Mouse (Mus musculus) NIH3T3 (cell line): Measurements from ENCODE around the gene Polr3gl.
A peak's percentile ranks its signal among the peaks of the same experiment; 100 is the strongest.

Source experiments
- DNase-seq: peaks from one replicate; pipeline ENCODE4 v3.0.0-alpha.2; 2012; ENCODE audit warnings: low read depth

Gene Polr3gl

DNA sequence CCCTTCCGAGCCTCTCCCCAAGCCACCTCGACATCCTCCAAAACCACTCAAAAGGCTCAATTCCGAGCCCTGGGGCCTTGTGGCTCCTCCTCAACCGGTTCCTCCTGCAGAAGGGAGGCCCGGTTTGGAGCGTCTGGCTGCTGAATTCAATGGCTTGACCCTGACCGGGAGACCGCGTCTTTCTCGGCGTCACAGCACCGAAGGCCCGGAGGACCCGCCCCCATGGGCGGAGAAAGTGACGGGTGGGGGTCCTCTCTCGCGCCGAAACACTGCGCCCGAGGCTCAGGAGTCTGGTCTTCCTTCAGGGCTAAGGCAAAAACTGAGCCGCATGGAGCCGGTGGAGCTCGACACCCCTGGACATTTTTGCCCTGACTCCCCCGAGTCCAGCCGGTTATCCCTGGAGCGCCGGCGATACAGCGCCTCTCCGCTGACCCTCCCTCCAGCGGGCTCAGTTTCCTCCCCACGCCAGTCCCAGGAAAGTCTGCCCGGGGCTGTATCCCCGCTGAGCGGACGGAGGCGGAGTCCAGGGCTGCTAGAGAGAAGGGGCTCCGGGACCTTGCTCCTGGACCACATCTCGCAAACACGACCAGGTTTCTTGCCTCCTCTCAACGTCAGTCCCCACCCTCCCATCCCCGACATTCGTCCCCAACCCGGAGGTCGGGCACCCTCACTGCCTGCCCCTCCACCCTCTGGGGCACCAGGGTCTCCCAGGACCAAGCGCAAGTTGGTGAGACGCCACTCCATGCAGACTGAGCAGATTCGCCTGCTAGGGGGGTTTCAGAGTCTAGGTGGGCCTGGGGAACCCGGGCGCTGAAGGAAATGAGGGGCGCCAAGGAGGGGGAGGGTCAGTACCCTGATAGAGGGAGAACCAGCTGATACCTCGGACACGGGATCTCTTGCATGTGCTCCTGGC lies 4.4 kb upstream of the Polr3gl start:
- peak; percentile 44 for DNase-seq

GRCm38 (mm10) chr3:96597435-96597891 lies 3.5 kb upstream of the Polr3gl start:
- DNase-seq = peak; percentile 52

- DNase-seq = peak; percentile 41
These were observed 2.9 kb upstream of the Polr3gl start for GRCm38 (mm10) chr3:96596855-96597254.

DNA sequence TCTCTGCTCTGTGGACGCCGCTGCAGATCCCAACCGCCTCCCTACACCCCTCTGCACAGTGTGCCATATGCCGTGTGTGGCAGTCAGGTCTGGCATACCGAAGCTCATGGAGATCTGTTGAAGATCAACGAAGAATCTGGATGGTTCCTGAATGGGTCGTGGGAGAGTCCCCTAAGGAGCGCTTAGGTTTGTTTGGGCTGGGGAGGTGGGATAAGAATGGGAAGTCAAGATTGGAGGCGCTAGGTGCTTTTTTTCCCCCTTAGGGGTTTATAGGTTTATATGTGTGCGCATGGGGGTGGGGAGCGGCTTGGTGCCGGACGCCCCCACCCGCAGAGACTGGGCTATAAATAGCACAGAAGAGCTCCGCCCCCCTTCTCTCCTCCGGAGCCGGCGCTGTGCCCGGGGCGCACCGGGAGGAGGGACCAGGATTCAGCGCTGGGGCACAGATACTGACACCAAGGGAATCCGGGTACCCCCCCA lies 2.3 kb upstream of the Polr3gl start, which contains the start of gene Ankrd34a:
Ankrd34a (plus strand) TSS at position 409 of the 480 bp plus-strand sequence.
- peak; percentile 77 for DNase-seq

GRCm38 (mm10) chr3:96595661-96596060 lies 1.7 kb upstream of the Polr3gl start:
- DNase-seq = peak; percentile 22

DNA sequence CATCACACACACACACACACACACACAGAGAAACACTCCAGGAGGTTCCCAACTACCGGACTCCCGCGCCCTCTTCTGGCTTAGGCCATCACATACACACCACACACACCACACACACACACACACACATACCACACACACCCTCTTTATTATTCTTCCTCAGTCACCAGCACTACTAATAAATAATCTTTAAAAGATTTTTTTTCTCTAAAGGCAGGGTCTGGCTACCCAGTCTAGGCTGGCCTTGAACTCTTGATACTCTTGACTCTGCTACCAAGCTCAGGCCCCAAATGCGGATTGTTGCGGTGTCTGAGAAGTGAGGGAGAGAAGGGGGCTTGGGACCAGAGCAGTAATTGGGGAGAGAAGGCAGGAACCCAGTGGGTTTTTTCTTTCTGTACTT lies 870 bp upstream of the Polr3gl start:
- DNase-seq = no peak

GRCm38 (mm10) chr3:96593374-96593773 lies 607 bp downstream of the Polr3gl start:
- DNase-seq = peak; percentile 71

DNA sequence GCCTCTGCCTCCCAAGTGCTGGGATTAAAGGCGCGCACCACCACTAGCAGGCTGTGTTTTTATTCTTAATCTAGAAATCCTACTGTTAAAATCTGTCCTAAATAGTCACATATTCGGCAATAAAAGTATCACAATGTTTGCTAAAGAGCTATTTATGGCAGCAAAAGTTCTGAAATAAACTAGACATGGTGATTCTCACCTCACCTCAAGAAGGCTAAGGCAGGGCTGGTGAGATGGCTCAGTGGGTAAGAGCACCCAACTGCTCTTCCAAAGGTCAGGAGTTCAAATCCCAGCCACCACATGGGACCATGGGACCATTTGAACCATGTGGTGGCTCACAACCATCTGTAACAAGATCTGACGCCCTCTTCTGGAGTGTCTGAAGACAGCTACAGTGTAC lies 3.3 kb downstream of the Polr3gl start:
- DNase-seq = no peak

- DNase-seq = no peak
These were observed 10.6 kb downstream of the Polr3gl start for GRCm38 (mm10) chr3:96583386-96583785.

DNA sequence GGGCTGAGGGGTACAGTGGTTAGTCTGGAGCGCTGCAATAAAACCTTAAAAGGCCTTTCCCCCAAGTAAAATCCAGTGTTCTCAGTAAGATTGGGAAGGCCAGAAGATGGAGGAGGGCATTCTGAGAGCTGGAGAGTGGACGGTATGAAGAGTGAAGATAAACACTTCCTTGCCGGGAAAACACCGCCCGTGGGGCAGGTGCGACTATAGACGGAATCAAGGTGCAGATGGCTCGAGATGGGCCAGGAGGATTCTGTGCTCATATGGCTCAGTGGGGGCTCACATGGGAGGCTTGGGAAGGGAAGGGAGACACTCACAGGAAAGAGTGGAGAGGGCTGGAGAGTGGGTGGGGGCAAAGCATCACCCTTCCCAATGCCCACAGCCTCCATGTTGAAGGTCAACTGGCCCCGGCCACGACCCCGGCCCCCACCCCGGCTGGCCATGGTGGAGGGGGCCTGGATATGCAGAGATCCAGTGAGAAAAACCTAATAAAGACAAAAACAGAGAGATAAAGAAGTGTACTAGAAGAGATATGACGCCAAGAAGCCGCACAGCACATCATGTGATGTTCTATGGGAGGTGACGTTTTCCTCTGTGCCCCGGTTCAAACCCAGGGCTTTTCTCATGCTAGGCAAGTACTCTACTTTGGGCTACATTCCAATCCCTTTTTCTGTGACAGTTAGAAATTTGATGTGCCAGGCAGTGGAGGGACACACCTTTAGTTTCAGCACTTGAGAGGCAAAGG lies 12.0 kb downstream of the Polr3gl start:
- DNase-seq = no peak

GRCm38 (mm10) chr3:96581141-96581540 lies 12.8 kb downstream of the Polr3gl start:
- no peak for DNase-seq

DNA sequence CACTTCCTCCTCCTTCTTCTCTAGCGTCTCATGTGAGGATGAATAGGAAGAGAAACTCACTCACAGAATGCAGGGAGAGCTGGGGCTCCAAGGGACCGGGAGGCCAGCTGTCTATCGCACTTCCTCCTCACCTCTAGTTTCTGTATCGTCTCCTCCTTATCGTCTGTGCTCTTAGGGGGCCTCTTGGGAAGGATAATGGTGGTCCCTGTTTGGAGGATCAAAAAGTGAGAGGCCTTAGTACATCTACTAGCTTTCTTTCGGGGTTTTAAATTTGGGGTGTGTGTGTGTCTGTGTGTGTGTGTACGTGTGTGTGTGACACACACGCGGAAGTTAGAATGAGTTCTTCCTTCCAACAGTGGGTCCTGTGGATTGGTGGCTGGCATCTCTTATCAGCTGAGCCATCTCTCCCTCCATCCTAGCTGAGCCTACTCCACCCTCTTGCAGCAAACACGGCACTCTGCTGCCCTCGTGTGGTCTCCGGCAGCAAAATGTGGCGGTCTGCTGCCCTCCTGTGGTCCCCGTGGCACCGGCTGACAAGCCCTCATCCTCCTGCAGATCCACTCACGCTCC lies 14.0 kb downstream of the Polr3gl start:
- peak; percentile 96 for DNase-seq

DNA sequence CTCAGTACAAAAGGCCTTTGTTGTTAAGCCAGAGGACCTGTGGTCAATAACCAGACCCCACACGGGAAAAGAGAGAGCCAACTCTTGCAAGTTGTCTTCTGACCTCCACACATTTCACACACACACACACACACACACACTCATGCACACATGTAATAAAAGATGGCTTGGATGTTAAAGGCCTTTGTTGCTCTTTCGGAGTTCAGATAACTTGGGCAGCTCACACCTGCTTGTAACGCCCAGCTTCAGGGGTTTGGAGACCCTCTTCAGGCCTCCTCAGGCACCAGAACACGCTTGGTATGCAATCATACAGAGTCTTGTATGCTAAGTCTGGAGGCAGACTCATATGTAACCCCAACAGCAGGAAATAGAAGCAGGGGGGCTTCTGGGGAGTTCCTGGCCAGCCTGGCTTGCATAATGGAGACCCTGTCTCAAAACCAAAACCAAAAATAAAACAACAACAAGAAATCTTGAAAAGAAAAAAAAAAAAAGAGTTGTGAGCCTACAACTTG lies 14.7 kb downstream of the Polr3gl start:
- no peak for DNase-seq

DNA sequence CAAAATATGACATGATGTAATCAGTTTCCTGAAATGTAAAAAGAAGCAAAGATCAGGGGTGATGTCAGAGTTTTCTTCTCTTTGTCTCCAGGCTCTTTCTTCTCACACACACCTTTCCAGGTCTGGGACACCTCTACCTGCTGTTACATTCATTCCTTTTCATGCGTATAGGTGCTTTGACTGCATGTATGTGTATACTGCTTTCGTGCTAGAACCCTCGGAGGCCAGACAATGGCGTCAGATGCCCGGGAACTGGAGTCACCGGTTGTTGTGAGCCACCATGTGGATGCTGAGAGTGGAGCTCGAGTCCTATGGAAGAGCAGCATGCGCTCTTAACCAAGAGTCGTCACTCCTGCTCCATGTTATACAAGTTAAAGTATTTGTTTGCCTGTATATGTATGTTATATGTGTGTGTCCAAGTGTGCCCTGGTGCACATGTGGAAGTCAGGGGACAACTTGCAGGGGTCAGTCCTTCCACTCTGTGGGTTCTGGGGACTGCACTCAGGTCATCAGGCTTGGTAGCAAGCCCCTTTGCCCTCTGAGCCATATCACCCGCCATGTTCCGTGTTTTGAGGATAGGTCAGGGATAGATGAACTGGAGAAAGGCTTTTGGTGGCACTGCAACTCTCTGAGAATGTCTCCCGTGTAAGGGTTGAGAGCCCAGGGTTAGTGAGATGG lies 15.3 kb downstream of the Polr3gl start:
- DNase-seq = no peak

DNA sequence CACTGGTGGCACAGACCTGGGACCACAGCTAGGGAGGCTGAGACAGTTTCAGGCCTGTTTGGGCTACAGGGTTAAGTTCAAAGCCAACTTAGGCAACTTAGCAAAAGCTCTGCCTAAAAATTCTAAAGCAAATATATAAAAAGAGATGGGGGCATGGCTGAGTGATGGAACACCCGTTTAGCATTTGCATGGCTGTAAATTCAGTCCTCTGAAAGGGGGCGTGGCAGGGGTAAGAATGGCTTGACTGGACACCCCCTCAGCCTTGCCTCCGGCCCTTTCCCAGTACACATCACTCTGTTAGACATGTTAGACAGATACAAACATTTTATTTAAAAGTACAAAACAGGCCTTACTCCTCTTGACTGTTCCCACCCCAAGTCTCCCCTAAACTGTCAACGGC lies 16.4 kb downstream of the Polr3gl start:
- peak; percentile 73 for DNase-seq

DNA sequence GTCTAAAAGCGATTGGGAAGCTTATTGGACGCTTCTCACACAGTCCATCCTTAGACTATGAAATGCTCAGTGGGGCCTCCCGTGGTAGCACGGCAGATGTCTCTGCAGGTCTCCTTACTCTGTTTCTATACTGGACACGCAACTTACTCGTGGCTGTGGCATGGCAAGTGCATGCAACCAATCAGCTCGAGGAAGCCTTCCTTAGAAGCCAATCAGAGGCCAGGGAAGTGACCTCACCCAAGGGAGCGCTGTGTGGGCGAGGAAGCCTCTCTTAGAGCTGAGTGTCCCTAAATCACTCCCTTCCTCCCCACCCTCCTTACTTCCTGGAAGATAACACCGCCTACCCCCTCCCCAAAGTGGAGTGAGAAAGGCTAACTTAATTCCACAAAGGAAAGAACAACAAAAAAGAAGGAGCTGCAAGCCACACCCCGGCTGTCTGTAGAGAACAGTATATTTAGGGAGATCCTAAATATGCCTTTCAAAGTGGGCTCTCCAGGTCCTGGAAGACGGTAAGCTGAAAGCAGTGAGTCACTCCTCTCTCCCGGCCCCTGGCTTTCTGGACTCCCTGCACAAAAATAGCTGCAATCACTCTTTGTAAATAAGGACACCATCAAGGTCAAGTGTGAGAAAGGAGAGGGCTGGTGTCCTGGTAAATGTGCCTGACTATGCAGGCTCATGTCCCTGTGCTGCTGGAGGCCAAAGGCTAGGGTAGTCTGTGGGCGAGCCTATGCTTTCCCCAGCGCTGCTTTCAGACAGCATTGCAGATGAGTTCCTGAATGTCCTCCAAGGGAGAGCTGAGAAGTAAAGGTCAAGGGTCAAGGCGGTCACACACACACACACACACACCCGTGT lies 17.1 kb downstream of the Polr3gl start, which contains the start of gene Gm16253:
Gm16253 (plus strand) TSS at position 295 of the 852 bp plus-strand sequence.
- DNase-seq = peak; percentile 95

- peak; percentile 91 for DNase-seq
These were observed 17.8 kb downstream of the Polr3gl start for GRCm38 (mm10) chr3:96576005-96576658.

GRCm38 (mm10) chr3:96575272-96575984 lies 18.6 kb downstream of the Polr3gl start:
- no peak for DNase-seq
